Mouse (Mus musculus) spleen, adult 12 weeks (tissue): ENCODE measurements around the gene Lrig1.

Experiments used
- DNase-seq: peaks from one replicate; pipeline ENCODE4 v3.0.0; 2022; ENCODE audit warnings: low spot score

Gene Lrig1

DNA sequence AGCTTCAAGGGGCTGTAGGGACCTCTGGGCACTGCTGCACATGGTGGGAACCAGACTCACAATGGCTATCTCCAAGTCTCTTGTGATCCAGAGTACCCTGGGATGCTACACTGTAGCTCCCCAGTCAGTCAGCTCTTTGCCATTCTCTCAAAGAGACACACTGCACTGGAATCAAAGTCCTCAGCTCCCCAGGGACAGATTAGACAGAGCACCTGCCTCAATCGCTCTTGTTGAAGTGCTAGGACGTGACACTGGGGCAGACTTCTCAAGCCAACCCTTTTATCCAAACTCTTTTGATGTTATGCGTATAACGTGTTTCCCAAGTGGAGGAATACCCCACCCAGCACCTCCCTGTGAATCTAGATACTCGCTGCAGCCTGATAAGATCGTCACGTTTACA lies 23.7 kb downstream of the Lrig1 start:
- no peak for DNase-seq

DNA sequence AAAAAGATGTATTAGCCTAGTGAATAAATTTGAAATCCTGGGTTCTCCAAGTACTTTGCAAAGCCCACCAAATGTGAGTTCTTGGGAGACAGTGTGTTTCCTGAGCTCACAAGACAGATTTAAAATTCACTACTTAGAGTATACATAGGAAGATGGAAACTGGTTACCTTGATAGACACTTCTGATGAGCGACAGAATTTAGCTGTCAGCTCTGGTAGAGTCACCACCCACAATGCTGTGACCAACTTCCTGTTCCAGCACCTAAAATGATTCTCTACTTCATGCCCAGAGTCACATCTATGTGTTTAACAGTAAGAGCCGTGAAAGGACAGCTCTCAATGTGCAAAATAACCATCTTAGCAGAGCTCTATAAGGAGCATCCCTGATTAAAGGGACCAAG lies 27.5 kb downstream of the Lrig1 start:
- no peak for DNase-seq

DNA sequence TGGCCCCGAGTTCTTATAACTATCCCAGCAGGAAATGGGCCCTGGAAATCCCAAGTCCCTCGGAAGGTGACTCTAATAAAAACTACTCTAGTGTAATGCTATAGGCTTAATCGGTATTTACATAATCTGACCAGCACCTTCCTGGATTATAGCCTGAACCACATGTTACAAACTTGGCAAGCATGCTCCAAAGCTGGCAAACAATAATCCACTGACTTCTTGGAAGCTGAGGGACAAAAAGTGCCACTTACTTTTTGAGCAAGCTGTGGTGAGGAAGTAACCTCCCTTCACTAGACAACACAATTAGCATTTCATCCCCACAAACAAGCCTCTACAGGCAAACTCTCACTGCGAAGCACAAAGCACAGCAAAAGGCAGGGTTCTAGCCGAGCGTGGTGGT lies 30.6 kb downstream of the Lrig1 start:
- DNase-seq = no peak

DNA sequence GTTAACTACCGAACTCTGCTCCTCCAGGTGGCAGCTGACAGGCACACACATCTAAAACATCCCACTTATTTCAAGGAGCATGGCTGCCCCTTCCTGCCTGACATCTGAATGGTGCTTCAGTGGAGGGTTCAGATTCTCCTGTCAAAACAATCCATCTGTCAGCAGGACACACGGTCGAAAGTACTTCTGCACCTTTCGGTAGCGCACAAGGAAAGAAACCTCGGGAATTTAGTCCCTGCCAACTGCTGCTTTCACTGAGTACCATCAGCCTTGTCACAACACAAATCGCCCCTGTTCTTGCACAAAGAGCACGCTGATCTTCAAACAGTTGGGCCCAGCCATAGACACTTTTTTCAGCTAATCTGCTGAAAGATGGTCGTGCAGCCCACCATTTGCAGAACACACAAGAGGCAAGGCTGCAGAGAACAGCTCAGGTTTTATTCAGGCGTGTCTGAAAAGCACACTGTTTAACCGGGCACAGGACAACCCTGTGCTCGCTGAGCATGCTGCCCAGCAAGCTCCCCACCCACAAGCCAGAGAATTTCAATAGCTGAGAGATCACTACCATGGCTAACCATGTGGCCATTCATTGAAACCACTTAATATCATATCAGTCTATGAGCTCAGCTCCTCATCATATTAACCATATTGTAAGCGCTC lies 31.6 kb downstream of the Lrig1 start:
- no peak for DNase-seq

DNA sequence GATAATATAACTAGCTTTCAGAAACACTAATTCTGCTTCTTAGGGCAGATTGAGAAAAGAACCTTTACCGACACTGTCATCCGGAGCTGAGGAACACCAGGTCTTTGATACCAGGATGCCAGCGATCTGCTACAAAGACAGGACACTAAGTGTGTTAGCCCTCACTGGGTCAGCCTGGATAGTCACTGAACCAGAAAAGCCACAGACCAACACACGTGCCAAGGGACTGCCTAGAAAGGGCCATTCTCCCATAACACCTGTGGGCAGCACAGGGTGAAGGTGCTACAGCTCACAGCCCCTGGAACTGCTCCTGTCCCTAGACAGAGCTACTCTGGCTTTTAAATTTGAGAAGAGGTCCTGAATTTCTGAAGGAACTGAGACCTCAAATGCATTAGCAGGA lies 32.8 kb downstream of the Lrig1 start:
- DNase-seq = no peak

DNA sequence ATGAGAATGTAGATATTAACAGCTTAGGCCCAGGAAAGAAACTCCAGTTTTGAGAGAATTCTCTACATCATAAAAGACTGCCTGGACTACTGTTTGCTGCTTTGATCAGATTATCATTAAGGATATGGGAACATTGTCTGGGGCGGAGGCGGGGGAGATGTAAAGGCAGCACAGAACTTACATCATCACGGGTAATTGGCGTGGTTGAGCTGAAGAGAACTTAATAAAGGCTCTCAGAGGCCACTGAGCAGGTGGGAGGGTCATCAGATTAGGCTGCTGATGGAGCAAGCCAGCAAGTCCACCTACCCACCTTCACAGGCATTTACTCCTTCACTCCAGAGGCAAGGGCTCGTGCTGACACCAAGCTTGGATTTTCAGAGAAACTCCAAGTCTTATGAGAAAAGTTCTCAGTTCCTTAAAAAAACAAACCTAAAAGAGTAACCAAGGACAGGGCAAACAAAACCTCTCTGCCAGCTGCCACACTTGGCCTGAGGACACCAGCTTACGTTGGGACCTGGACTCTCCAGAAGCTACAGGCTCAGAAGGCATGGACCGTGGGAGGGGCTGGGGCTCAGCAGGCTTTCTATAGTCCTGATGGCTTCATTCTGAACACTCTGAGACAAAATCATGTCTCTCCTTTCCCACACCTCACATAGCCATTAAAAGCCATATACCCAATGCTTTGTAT lies 33.4 kb downstream of the Lrig1 start:
- no peak for DNase-seq

DNA sequence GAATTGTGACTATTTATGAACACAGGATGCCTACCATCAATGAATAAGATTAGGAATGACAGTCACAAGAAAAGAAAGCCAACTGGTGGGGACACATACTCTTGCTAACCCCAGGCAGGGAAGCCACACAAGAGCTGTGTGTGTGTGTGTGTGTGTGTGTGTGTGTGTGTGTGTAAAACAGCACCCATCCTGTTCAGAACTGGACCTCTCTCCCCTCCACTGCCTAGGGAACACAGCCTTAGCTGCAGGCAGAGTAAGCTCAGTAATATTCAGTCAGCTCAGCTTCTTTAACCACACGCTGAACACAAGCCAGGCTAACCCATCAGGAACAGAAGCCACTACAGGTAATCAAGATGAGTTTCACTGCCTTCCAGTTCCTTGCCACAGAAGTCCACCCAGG lies 34.3 kb downstream of the Lrig1 start:
- no peak for DNase-seq

DNA sequence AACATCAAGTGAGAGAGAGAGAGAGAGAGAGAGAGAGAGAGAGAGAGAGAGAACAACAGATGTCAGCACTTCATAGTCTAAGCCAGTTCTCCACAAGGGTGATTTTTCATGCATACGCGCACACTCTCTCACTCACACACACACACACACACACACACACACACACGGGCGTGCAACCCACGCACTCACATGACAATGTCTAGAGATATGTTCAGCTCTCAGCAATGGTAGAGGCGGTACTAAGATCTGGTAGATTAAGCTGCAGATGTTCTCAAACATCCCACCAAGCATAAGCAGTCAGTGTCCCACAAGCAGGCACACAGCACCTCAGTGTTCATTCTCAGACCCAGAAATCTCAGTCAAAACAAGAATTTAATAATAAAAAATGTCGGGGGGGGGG lies 34.7 kb downstream of the Lrig1 start:
- no peak for DNase-seq

DNA sequence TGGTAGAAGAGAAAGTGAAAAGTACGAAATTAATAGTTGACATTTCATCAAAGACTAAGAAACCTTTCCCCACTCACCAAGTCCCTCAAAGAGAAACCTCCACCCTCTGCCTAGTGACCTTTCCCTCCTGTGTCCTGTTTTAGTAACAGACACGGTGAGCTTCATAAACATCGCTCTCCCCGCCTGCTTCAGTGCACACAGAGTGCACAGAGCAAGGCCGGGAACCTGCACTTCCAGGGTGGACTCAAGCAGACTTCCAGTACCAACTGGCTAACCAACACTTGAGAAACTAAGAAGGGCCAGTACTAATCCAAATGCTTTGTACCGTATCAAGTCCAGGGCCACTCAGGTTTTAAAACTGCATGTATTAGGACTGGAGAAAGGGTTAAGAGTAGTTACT lies 36.0 kb downstream of the Lrig1 start:
- no peak for DNase-seq

DNA sequence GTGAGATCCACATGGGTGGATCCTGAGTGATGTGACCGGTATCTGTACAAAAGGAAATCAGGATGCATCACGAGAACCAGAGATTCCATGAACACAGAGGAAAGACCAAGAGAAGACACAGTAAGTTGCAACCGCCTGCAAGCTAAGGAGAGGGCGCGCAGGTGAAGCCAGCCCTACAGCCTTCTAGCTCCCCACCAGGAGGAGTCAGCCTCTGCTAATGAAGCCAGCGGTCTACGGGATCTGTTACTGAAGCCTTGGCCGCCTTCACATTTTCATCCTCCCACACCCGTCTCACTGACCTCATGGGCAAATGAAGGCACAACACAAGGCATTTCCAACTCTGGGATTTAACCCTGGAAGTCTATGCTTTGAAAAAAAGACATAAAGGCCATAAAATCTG lies 38.0 kb downstream of the Lrig1 start:
- DNase-seq = no peak

DNA sequence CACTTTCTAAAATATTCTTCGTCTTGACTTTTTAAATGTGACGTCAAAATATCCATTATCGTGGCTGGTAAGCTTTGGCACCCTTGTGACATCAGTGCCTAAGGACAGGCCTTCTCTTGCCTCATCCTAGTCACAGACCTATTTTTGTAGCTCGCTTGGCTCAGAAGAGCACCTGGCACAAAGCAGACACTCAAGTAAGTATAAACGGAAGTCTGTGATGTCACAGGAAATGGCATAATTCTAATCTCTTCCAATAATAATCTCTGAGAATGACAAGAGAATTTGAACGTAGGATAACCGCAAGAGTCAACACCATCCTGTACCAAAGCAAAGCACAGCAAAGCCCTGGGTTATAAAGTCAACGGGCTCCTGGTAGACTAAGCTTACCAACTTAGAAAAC lies 38.6 kb downstream of the Lrig1 start:
- DNase-seq = no peak

DNA sequence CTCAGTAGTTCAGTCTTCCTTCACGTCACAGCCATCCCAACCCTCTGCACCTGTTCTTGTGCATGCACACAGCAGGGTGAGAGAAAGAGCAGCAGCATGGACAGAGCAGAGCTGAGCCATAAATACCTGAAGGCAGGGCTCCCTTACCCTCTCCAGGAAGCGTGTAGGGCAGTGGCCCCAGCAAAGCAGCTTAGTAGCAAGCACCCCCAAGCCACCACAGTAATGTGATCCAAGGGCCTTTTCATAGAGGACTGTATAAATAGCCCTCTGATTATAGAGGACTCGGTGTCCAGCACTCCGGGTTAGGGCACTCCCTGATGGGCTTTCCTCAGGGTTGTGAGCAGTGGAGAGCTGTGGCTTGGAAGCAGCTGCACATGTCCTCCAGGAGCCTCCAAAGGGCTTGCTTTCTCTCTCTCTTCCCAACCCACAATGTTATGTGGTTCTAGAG lies 40.0 kb downstream of the Lrig1 start:
- no peak for DNase-seq

DNA sequence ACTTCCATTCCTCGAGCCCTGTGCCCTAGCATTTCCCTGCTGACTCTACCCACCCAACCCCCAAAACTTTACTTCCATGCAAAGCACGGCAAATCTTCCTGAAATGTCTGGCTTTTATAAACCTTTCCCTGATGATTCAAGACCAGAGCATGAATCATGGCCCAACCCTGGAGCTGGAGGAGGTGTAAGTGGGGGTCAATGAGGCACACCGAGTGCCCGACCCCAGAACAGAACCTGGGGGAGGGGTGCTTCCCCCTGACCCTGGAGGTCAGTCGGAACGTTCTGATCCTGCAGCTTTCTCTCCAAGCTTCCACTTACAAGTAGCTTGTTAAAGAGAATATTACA lies 41.9 kb downstream of the Lrig1 start:
- no peak for DNase-seq

DNA sequence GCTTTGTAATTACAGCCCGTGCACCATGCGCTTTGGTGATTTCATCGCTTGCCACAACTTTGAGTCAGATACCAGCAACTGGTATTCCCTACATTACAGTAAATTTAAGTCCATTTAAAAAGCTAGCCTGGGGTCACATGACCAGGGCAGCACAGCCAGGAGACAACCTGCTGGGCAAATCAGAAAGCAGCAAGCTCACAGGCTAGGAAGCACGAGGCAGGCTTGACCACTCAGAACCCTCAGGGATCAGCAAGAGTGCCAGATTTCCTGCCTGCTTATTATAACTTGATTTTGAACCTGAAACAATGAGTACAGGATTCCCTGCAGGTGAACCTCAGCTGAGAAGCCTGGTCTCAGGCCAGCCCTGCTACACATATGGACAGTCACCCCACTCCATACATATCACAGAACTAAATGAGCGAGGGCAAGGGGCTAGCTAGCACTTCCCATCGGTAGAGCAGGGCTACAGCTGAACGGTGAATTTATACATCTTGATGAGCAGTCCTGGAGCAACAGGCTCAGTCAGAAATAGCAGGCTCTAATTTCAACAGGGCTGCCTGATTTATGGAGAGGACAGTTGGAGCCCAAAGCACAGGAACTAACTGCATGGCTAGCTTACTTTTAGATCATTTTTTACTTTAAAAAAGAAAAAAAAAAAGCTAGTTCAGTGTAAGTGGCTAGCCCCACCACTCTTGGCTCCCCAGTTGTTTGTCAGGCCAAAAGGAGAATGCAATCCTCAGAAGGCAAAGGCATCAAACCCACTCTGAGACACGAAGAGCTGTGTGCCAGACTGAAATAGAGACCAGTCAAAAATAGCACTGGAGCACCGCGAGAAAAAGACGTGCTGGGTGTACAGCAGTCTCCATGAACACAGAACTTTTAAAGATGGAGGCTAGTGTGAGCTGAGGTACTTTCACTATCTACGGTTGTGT lies 42.5 kb downstream of the Lrig1 start:
- DNase-seq = no peak

DNA sequence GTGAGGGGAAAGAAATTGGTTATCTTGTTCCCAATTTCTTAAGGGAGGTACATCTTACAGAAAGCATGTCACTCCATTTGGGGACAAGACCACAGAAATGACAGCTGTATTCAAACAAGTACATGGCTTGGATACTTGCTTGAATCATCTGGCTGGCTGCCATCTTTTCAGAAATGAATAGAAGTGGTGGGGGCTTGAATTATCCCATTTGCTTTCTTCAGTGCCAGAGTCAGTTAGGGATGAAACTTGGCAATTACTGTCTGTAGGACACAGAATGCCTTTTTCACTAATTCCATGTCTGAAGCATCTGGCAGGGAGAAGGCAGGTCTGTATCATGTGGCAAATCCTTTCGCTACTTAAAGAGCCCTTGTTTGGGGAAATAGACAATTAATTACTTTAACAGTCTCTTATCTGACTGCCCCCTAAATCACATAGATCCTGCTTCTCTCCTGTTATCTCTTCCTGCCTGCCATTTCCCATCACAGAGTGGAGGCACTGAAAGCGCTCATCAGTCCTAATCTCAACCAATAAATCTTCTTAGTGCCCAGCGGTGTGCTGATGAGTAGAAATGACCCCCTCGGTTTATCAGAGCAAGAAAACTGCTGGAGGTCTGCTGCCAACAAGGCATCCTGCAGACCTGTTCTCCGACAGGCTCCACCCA lies 44.0 kb downstream of the Lrig1 start:
- no peak for DNase-seq

DNA sequence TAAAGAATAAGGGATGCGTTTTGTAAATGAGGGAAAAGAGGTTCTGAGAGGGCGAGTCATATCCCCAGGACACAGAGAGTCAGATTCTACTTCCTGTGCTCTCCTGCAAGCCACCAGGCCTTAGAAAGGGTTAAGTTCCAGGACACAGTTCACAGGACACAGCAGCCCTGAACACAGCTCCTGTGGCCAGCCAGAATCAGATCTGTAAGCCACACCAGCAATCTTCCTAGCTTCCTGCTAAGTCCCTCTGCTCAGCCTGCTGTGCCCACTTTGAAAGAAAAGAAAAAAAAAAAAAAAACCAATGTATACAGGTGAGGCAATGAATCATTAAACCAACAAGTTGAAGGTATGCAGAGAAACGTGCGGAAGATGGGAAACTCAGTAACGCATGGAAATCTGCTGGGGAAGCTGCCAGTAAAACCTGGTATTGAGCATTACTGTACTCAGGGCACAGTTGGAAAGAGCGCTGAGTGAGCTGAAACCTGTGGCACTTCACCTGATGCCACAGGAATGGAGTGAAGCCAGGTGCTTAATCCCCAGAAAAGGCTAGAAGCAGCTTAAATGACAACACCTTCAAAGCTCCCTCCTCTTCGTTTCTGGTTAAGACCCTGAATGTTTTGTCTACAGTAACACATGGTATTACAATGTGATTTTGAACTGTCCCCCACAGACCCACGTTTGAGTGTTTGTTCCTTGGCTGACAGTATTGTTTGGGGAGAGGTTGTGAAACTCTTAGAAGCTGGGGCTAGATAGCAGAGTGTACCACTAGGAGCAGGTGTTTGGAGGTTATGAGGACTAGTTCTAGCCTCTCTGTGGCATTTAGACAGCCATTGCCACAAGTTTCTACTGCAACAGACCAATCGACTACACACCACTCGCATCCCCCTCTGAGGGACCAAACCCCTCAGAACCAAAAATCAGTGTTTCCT lies 46.3 kb downstream of the Lrig1 start:
- DNase-seq = no peak

DNA sequence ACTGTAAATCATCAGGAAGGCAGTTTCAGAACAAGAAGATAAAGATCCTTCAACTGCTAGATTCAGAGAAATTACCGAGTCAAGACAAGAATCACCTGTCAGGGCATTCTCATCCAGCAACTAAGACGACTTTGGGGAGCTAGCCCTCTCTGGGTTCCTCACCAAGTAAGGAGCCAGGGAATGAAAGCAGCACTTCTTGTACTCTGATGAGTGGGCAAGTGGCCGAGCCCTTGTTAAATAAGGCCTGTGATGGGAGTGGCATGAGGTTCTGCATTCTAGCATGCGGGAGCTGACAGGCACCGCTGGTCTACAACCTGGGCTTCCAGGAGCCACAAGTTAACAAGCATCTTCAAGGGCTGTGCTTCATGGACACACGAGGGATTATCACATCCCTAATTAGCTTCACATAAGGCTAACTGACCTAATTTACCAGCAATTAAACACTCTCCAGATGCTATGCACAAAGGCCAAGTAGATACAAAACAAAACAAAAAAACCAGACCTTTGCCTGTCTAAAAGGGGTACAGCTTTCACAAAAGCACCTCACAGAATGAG lies 47.2 kb downstream of the Lrig1 start:
- no peak for DNase-seq

DNA sequence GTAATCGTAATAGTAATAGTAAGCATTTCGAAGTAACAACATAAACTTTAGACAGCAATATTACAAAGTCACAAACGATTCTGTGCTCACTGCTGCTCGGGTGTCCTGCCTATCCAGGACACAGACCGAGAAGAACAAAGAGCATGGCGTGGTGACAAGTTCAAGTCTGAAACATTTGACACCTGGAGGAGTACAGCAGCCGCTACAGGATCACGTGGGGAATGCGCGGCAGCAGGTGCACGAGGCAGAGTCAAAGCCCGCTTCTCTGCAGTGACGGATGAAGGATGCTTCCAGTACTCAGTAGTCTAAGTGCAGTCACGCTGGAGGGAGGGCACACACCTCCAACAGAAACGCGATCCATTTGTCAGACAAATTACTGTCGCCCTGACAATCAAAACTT lies 48.4 kb downstream of the Lrig1 start:
- DNase-seq = no peak

DNA sequence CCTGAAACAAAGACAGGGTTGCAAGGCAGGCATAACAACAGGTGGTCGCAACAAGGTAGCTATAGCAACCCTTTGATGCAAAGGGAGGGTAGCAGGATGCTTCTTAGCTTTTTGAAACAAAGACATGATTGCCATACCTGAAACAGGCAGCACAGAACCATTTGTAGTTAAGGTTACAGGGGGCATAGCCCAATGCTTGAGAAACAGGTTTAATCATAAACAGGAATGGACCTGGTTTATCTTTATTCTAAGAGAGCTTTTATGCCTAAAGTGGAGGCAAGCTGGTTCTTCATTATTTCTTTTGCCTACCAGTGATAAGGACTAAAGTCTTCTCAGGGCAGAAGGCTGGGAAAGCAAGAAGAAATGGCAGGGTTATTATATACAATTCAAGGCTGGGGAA lies 50.3 kb downstream of the Lrig1 start:
- no peak for DNase-seq

DNA sequence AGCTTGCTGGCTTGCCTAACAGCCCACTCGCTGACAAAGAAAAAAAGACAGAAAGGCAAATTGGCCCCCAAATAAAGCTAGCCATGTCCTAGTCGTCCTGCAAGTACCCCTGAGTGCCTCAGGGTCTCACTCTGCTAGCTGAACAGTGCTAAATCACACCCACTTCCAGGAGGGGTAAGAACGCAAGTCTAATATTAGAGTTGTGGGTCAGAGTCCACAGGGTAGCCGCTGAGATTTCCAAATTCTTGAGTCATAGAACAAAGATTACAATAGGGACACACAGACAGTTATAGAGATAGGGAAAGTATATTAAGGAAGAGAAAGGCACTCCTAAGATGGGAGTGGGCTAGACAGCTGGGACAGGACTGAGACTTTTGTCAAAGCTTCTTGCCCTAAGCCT lies 51.5 kb downstream of the Lrig1 start:
- DNase-seq = no peak
